Mouse (Mus musculus) forebrain, embryonic 11.5 days (tissue): Measurements from ENCODE around the gene Cd9. TPM values are rescaled to one million over a fixed set of nuclear protein-coding genes. Genes with fewer than 3 reads are reported as not detected.
"Not testable (repeated sequence)": the region's sequence is repeated elsewhere in the genome, so short reads cannot be mapped to it uniquely, and the experiment has no call there.

Experiments
- ATAC-seq: fragments of 200-750 bp; cut with Nextera tagmentation; replicated peaks from 2 replicates; pipeline ENCODE4 v1.8.0; 2017; ENCODE audit warnings: moderate TSS enrichment; ENCODE audit not compliant: low FRiP score
- DNase-seq: peaks from one replicate; pipeline ENCODE4 v3.0.0-alpha.2; 2017; ENCODE audit warnings: low spot score
- H3K27ac ChIP-seq: fragments of 300-500 bp; sonication (generic); 2 replicates; pipeline ENCODE4 v1.5.1; 2014; ENCODE audit warnings: low read depth, low read length
- H3K27me3 ChIP-seq: fragments of 300-500 bp; sonication (generic); 2 replicates; pipeline ENCODE4 v1.6.1; 2014; ENCODE audit warnings: mild to moderate bottlenecking, low read length, mixed read lengths; ENCODE audit not compliant: control insufficient read depth, insufficient read depth
- H3K36me3 ChIP-seq: fragments of 300-500 bp; sonication (generic); 2 replicates; pipeline ENCODE4 v1.6.1; 2014; ENCODE audit warnings: mild to moderate bottlenecking, low read length, moderate library complexity, mixed read lengths; ENCODE audit not compliant: control insufficient read depth, insufficient read depth
- H3K4me1 ChIP-seq: fragments of 300-500 bp; sonication (generic); replicated peaks from 2 replicates; pipeline ENCODE4 v1.6.1; 2014; ENCODE audit warnings: low read length, mixed read lengths; ENCODE audit not compliant: control insufficient read depth, insufficient read depth
- H3K4me2 ChIP-seq: fragments of 300-500 bp; sonication (generic); 2 replicates; pipeline ENCODE4 v1.6.1; 2014; ENCODE audit warnings: low read depth, mild to moderate bottlenecking, low read length, moderate library complexity, mixed read lengths; ENCODE audit not compliant: severe bottlenecking
- H3K4me3 ChIP-seq: fragments of 300-500 bp; sonication (generic); 2 replicates; pipeline ENCODE4 v1.5.1; 2014; ENCODE audit warnings: low read depth, low read length
- H3K9ac ChIP-seq: fragments of 300-500 bp; sonication (generic); 2 replicates; pipeline ENCODE4 v1.6.1; 2014; ENCODE audit warnings: low read length
- H3K9me3 ChIP-seq: fragments of 300-500 bp; sonication (generic); 2 replicates; pipeline ENCODE4 v1.6.1; 2016; ENCODE audit warnings: low read length, mixed read lengths; ENCODE audit not compliant: control insufficient read depth
- WGBS: fragments of 180-500 bp; shearing (Covaris S2); extraction: QIAGEN DNeasy Blood & Tissue Kit; methylation state at CpG from one replicate; pipeline ENCODE4 v1.1.7; 2014; 5-methylcytosine and 5-hydroxymethylcytosine counted together
- polyA plus RNA-seq: library from polyadenylated mRNA; unstranded; fragments of >200 nt; fragmentation: Nextera tagmentation; extraction: Ambion mirVana; gene quantifications from 2 replicates; pipeline ENCODE4 v1.2.1, GENCODE M21; 2014

Gene Cd9
- polyA plus RNA-seq, 1 experiment from 2014 or later = 47.4 TPM

DNA sequence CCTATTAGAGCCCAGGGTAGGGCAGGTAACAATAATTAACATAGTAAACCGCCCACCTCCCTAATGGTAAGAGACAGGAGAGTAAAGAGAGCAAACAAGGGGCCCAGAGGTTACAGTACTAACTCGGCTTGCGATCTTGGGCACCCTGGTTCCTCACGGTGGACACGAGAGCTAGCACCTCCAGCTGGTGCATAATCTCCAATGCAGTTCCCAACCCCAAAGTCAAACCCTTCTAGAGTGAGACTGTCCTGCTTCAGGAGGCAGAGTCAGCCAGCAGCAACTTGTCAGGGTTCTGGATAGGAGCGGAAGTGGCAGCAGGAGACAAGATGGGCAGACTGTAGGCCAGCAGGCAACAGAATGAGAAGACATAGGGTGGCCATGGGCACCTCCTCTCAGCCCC is 1.9 kb downstream of the Cd9 start:
- Histone ChIP-seq H3K27ac (no peak overlapping the region), H3K9me3 (no peaks in the 10 kb centered on the region), H3K9ac (no peak overlapping the region), H3K27me3 (peaks cover 5% of the 10 kb centered on the region; the same call in 1 of the 2 replicates), H3K4me3 (no peak overlapping the region), H3K36me3 (no peaks in the 10 kb centered on the region), H3K4me2 (no peak overlapping the region), H3K4me1 (peaks cover 5% of the 10 kb centered on the region; the same call in 1 of the 2 replicates)
- DNase-seq (no peak), ATAC-seq (no peak)
- WGBS = 86% methylated on average over 6 of the region's 6 CpGs

- Histone ChIP-seq H3K9ac (no peak overlapping the region), H3K4me1 (peaks cover 5% of the 10 kb centered on the region; the same call in 1 of the 2 replicates), H3K27ac (no peak overlapping the region), H3K4me3 (no peak overlapping the region), H3K4me2 (no peak overlapping the region), H3K27me3 (peaks cover 5% of the 10 kb centered on the region; the same call in 1 of the 2 replicates), H3K36me3 (no peaks in the 10 kb centered on the region), H3K9me3 (no peaks in the 10 kb centered on the region)
- no peak for ATAC-seq
- DNase-seq = no peak
- 91% methylated on average over 9 of the region's 9 CpGs for WGBS
These were observed 2.6 kb downstream of the Cd9 start for GRCm38 (mm10) chr6:125492033-125492432.

GRCm38 (mm10) chr6:125491393-125491792 is 3.2 kb downstream of the Cd9 start:
- Histone ChIP-seq H3K9ac (no peak overlapping the region), H3K4me2 (no peak overlapping the region), H3K4me1 (peaks cover 5% of the 10 kb centered on the region; the same call in 1 of the 2 replicates), H3K27ac (no peak overlapping the region), H3K36me3 (no peaks in the 10 kb centered on the region), H3K27me3 (peaks cover 5% of the 10 kb centered on the region; the same call in 1 of the 2 replicates), H3K9me3 (no peaks in the 10 kb centered on the region), H3K4me3 (no peak overlapping the region)
- WGBS = 82% methylated on average over 10 of the region's 10 CpGs
- DNase-seq (no peak), ATAC-seq (no peak)

DNA sequence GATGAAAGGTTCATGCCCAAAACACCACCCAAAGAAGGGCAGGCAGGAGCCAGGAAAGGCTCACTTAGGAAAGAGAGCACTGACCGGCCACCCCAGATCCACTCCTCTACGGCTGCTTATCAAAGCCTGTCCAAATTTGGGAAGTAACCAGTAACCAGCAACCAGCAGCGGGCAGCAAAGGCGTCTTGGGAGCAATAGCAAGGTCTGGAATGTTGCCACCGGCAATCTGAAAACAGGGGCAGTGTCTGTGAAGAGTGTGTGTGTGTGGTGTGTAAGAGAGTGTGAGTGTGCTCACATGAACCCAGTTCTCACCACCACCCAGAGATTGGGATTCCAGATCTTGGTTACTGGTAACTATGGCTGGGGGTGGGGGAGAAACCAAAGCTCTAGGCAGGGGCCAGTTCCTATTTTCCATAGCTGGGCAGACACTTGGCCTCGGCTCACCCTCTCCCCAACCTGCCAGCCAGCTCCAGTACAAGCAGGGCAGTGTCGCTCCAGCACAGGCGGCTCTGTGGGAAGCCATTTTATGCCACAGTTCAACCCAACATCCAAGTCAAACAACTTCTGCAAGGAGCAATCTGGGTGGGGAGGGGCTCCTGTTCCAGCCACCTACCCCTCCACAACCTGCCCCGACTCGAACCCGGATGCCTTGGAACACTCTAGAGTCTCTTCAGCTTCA is 4.6 kb downstream of the Cd9 start:
- DNase-seq (no peak), ATAC-seq (no peak)
- 86% methylated on average over 11 of the region's 11 CpGs for WGBS
- Histone ChIP-seq H3K9me3 (no peaks in the 10 kb centered on the region), H3K4me1 (peaks cover 5% of the 10 kb centered on the region; the same call in 1 of the 2 replicates), H3K4me2 (no peak overlapping the region), H3K4me3 (no peak overlapping the region), H3K9ac (no peak overlapping the region), H3K27ac (no peak overlapping the region), H3K27me3 (peaks cover 5% of the 10 kb centered on the region; the same call in 1 of the 2 replicates), H3K36me3 (no peaks in the 10 kb centered on the region)

DNA sequence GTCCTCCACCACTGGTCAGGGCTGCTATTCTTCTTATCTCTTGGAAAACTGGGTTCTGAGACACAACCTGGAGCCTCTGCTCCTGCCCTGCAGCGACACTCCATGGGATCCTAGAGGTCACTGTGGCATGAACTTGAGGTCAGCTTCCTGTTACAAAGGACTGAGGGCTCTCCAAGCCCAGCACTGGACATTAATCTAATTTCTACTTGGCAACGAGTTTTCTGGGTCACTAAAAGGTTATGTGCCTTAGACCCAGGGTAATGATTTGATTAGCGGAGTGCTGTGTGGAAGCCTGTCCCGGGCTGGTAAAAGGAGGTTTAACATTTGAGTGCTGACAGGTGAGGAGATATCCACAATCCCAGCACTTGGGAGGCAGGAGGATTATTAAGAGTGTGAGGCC is 9.0 kb downstream of the Cd9 start:
- no peak overlapping the region for H3K4me2 ChIP-seq
- no peaks in the 10 kb centered on the region for H3K27me3 ChIP-seq
- H3K9ac ChIP-seq = no peak overlapping the region
- 0 out of 2 replicates have a peak, but pooled peaks cover 2% of the 10 kb centered on the region for H3K4me1 ChIP-seq
- WGBS = 53% methylated on average over 4 of the region's 4 CpGs
- no peak overlapping the region for H3K4me3 ChIP-seq
- no peaks in the 10 kb centered on the region for H3K36me3 ChIP-seq
- ATAC-seq (no peak), DNase-seq (no peak)
- H3K27ac ChIP-seq = no peak overlapping the region
- H3K9me3 ChIP-seq = no peaks in the 10 kb centered on the region

- Histone ChIP-seq H3K9ac (no peak overlapping the region), H3K27ac (no peak overlapping the region), H3K9me3 (no peaks in the 10 kb centered on the region), H3K4me2 (no peak overlapping the region), H3K27me3 (no peaks in the 10 kb centered on the region), H3K4me1 (0 out of 2 replicates have a peak, but pooled peaks cover 4% of the 10 kb centered on the region), H3K4me3 (no peak overlapping the region), H3K36me3 (no peaks in the 10 kb centered on the region)
- ATAC-seq (no peak), DNase-seq (no peak)
- WGBS = 98% methylated on average over 2 of the region's 2 CpGs
These were observed 9.9 kb downstream of the Cd9 start for GRCm38 (mm10) chr6:125484721-125485120.

DNA sequence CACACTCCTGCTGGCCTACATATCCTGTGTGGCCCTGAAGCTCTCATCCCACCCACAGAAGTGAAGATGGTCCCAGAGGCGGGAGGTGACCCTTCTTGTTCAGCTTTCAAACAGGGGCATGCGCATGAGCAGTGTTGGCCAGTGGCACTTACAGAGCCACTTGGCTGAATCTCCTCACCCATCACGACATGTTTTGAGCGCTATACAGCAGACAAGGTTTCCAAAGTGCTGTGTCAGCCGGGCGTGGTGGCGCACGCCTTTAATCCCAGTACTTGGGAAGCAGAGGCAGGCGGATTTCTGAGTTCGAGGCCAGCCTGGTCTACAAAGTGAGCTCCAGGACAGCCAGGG is 10.3 kb downstream of the Cd9 start:
- H3K36me3 ChIP-seq, H3K4me3 ChIP-seq, DNase-seq, H3K9me3 ChIP-seq, H3K4me1 ChIP-seq, ATAC-seq, H3K27me3 ChIP-seq, H3K27ac ChIP-seq, H3K9ac ChIP-seq, H3K4me2 ChIP-seq: not testable (repeated sequence)
- WGBS = 94% methylated on average over 10 of the region's 10 CpGs

DNA sequence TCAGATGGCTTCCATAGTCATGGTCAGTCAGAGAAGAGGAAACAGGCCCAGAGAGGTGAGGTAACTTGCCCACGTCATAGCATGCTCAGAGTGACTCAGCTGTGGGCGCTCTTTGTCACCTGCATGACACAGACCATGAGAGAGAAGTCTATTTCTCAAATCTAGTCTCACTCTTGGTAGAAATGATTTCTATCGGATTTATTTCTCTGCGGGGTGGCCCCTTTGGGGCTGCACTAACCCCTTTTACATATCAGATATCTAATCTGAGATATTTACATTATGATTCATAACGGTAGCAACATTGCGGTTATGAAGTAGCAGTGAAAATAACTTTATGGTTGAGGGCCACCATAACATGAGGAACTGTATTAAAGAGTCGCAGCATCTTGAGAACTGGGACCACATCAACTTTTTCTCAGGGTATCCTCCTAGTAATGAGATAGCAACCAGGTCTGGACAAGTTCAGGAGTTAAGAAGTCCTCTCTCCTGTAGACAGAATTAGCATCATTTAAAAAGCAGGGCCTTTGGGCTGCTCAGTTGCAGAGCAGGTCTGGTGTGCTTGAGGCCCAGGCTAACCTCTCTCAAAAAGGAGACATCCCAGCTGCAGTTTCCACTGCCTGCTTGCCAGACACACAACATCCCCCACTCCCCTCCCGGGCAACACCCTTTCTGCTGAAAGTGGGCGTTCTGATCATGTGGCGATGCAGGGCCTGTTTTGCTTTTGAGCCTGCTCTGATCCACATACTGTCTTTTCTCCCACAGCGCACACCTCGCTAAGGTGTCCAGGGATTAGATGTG is 10.9 kb downstream of the Cd9 start:
- Histone ChIP-seq H3K9ac (no peak overlapping the region), H3K36me3 (no peaks in the 10 kb centered on the region), H3K4me3 (no peak overlapping the region), H3K4me1 (0 out of 2 replicates have a peak, but pooled peaks cover 4% of the 10 kb centered on the region), H3K27me3 (no peaks in the 10 kb centered on the region), H3K27ac (no peak overlapping the region), H3K4me2 (no peak overlapping the region), H3K9me3 (no peaks in the 10 kb centered on the region)
- 92% methylated on average over 12 of the region's 12 CpGs for WGBS
- DNase-seq (no peak), ATAC-seq (no peak)
